Mouse (Mus musculus) cerebellum, adult 2 months (tissue): ENCODE data around the gene Ffar2.

Experiments
- CTCF ChIP-seq: fragments of 200-500 bp; IDR thresholded peaks from 2 replicates; pipeline ENCODE4 v1.5.1; 2011; ENCODE audit warnings: low read depth, mild to moderate bottlenecking, control low read depth, low read length, moderate library complexity, borderline replicate concordance; ENCODE audit not compliant: insufficient read depth
- POLR2A ChIP-seq: fragments of 200-500 bp; IDR thresholded peaks from 2 replicates; pipeline ENCODE4 v1.6.1; 2011; ENCODE audit warnings: low read length, control low read depth, borderline replicate concordance; ENCODE audit not compliant: insufficient read depth

- no peak for TF ChIP-seq CTCF
- TF ChIP-seq POLR2A, result no peak
Measured at GRCm38 (mm10) chr7:30857746-30858145, 34.2 kb upstream of the Ffar2 start.
